ENCODE assay signal across 12 mouse cellular contexts in genomic region chr1:42690024-42690575, GRCm38 (mm10). TPM values are rescaled to one million over a fixed set of nuclear protein-coding genes. Genes with fewer than 3 reads are reported as not detected.
A peak's percentile ranks its signal among the peaks of the same experiment; 100 is the strongest.
DNase-seq lines count a peak whose midpoint lies in the region; ATAC-seq lines count a peak whose summit lies in the region.
"Had no signal": no experiment of that assay in that cellular context is flagged by ENCODE, and none has a peak within 500 bp of the region (broad histone marks: within the 10 kb centered on the region; RNA-seq: fewer than 3 reads in every experiment).

No protein-coding gene starts in this region.

- H3K9ac ChIP-seq in forebrain, embryonic 11.5 days (ENCODE audit: low read length), result peak overlapping the region; percentile 82
- 0 out of 2 replicates have a peak overlapping the region, but pooled peaks have one; percentile 13 for H3K9ac ChIP-seq in hindbrain, embryonic 16.5 days (ENCODE audit: low read depth, low read length)
- H3K9ac ChIP-seq in neural tube, embryonic 13.5 days, result peak overlapping the region; percentile 88
- H3K9ac ChIP-seq: liver, embryonic 15.5 days had no signal

- H3K27me3 ChIP-seq in forebrain, embryonic 11.5 days (ENCODE audit: control insufficient read depth, insufficient read depth, low read length), result no peaks in the 10 kb centered on the region
- no peaks in the 10 kb centered on the region for H3K27me3 ChIP-seq in hindbrain, embryonic 16.5 days (replicated peaks; ENCODE audit: control insufficient read depth, insufficient read depth, low read length)
- peaks cover 8% of the 10 kb centered on the region; the same call in 1 of the 2 replicates for H3K27me3 ChIP-seq in neural tube, embryonic 13.5 days

- peaks cover 18% of the 10 kb centered on the region for H3K4me1 ChIP-seq in forebrain, embryonic 11.5 days (replicated peaks; ENCODE audit: control insufficient read depth, insufficient read depth, low read length)
- H3K4me1 ChIP-seq in hindbrain, embryonic 16.5 days (ENCODE audit: control insufficient read depth, insufficient read depth, low read depth, low read length), result peaks cover 9% of the 10 kb centered on the region
- peaks cover 68% of the 10 kb centered on the region for H3K4me1 ChIP-seq in neural tube, embryonic 13.5 days (replicated peaks)
- H3K4me1 ChIP-seq: liver, embryonic 15.5 days had no signal

- intact Hi-C loops in gastrocnemius, postnatal 14 days (cut with DNase I; ENCODE audit: low total_unique reads), result no loop called here

- H3K4me3 ChIP-seq in forebrain, embryonic 11.5 days (ENCODE audit: low read depth, low read length), result peak overlapping the region; percentile 95
- peak overlapping the region; percentile 54 for H3K4me3 ChIP-seq in hindbrain, embryonic 16.5 days (ENCODE audit: low read length)
- peak overlapping the region; percentile 90 for H3K4me3 ChIP-seq in neural tube, embryonic 13.5 days
- H3K4me3 ChIP-seq: liver, embryonic 15.5 days had no signal

- WGBS in forebrain, embryonic 11.5 days, result 6% methylated on average over 4 of the region's 4 CpGs
- WGBS in hindbrain, embryonic 16.5 days, result 28% methylated on average over 4 of the region's 4 CpGs
- 4% methylated on average over 4 of the region's 4 CpGs for WGBS in neural tube, embryonic 13.5 days

- peak overlapping the region; percentile 97 for H3K27ac ChIP-seq in forebrain, embryonic 11.5 days (ENCODE audit: low read depth, low read length)
- peak overlapping the region; percentile 44; the same call in 1 of the 2 replicates for H3K27ac ChIP-seq in hindbrain, embryonic 16.5 days (ENCODE audit: low read depth, low read length)
- peak overlapping the region; percentile 97 for H3K27ac ChIP-seq in neural tube, embryonic 13.5 days (replicated peaks)
- H3K27ac ChIP-seq: liver, embryonic 15.5 days had no signal

- H3K36me3 ChIP-seq in forebrain, embryonic 11.5 days (ENCODE audit: control insufficient read depth, insufficient read depth, low read length), result no peaks in the 10 kb centered on the region
- no peaks in the 10 kb centered on the region for H3K36me3 ChIP-seq in hindbrain, embryonic 16.5 days (ENCODE audit: control insufficient read depth, insufficient read depth, low read length)
- no peaks in the 10 kb centered on the region for H3K36me3 ChIP-seq in neural tube, embryonic 13.5 days
- H3K36me3 ChIP-seq: liver, embryonic 15.5 days had no signal

- peak; percentile 1 for DNase-seq in kidney, postnatal 14 days
- no peak for DNase-seq in kidney, adult 8-10 months
- DNase-seq in forebrain, embryonic 11.5 days (ENCODE audit: low spot score), result no peak
- DNase-seq in MN1 (ENCODE audit: low spot score), result no peak
- DNase-seq in gastrocnemius, postnatal 14 days, result no peak
- DNase-seq in urinary bladder, postnatal 36 days (ENCODE audit: low spot score in 2 of 2), result no peak
- DNase-seq: adrenal gland, adult 8-10 months; cerebellum, adult 11 months; thymus, adult 18-20 months had no signal

- H3K9me3 ChIP-seq in forebrain, embryonic 11.5 days (ENCODE audit: control insufficient read depth, low read length), result no peaks in the 10 kb centered on the region
- H3K9me3 ChIP-seq in hindbrain, embryonic 16.5 days (ENCODE audit: control insufficient read depth, low read length), result no peaks in the 10 kb centered on the region
- no peaks in the 10 kb centered on the region for H3K9me3 ChIP-seq in neural tube, embryonic 13.5 days
- H3K9me3 ChIP-seq: liver, embryonic 15.5 days had no signal

- no peak for ATAC-seq in forebrain, embryonic 11.5 days (replicated peaks; ENCODE audit: low FRiP score)
- ATAC-seq in hindbrain, embryonic 16.5 days, result no peak
- ATAC-seq in neural tube, embryonic 13.5 days (ENCODE audit: low read depth), result no peak

- H3K4me2 ChIP-seq in forebrain, embryonic 11.5 days (ENCODE audit: low read depth, low read length, severe bottlenecking), result peak overlapping the region; percentile 98
- peak overlapping the region; percentile 97 for H3K4me2 ChIP-seq in hindbrain, embryonic 16.5 days (ENCODE audit: low read length)
- H3K4me2 ChIP-seq in neural tube, embryonic 13.5 days, result peak overlapping the region; percentile 86
- H3K4me2 ChIP-seq: liver, embryonic 15.5 days had no signal

RNA-seq across cellular contexts. Expression of gene Pou3f3, which starts 5.5 kb away (rescaled TPM):
- 28.5 and 29.3 TPM in 2 replicates for polyA plus RNA-seq in forebrain, embryonic 11.5 days (2014; fragmentation: Nextera tagmentation; extraction: Ambion mirVana)
- 8.4 and 9.5 TPM in 2 replicates for polyA plus RNA-seq in hindbrain, embryonic 16.5 days (2015; fragmentation: Nextera tagmentation; extraction: Ambion mirVana)
- 10.5 and 12.2 TPM in 2 replicates for polyA plus RNA-seq in neural tube, embryonic 13.5 days (2015; fragmentation: Nextera tagmentation; extraction: Ambion mirVana)
- total RNA-seq in gastrocnemius, postnatal 14 days (2021), result not detected

Comparison
In these comparisons a context has a peak if more than half of its experiments do, and no peak if none do; other contexts are left out.
1. H3K27ac ChIP-seq: peak in every context shown above with its lines; median percentile 97 in forebrain, embryonic 11.5 days; 97 in neural tube, embryonic 13.5 days; 44 in hindbrain, embryonic 16.5 days.
2. H3K9ac ChIP-seq: peak in every context shown above with its lines; median percentile 88 in neural tube, embryonic 13.5 days; 82 in forebrain, embryonic 11.5 days; 13 in hindbrain, embryonic 16.5 days.